Mouse (Mus musculus) liver, embryonic 14.5 days (tissue): ENCODE measurements around the gene Muc5ac.

Experiments used
- CTCF ChIP-seq: IDR thresholded peaks from 2 replicates; pipeline ENCODE4 v1.5.1; 2016; ENCODE audit warnings: antibody characterized with exemption, low read depth, control low read depth
- EP300 ChIP-seq: IDR thresholded peaks from 2 replicates; pipeline ENCODE4 v1.6.1; 2016; ENCODE audit warnings: antibody characterized with exemption, low read depth

GRCm38 (mm10) chr7:141747451-141748100 is 41.2 kb upstream of the Muc5ac start:
- TF ChIP-seq CTCF (no peak), EP300 (no peak)
